Mouse (Mus musculus) 3T3-L1 (cell line): Measurements from ENCODE around the gene Spata1.

Source experiments
- DNase-seq: peaks from one replicate; pipeline ENCODE4 v3.0.0-alpha.2; 2015; ENCODE audit warnings: low read depth, low spot score

Gene Spata1

DNA sequence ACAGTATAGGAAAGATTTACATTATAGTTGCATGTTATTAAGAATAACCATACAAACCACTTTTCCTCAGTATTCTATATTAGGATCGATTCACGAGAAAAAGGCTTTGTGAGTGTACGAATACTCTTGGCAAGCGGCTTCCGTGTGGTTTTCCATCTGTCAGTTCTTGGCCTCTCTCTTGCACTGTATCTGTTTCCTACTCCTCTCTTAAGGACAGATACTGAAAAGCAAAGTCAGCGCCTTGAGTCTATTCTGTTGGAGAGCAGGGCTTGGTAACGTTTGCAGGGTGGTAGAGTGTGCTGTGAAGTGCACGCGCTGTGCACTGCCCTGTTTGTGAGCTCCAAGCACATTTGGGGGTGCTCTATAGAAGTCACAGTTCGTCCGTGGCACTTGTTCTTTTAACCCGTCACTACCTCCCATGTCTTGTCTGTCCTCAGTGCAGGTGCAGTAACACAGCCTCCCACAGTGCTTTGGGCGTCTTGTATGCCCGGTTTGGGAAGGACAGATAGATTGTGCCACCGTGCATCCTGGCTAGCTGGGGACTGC lies 79.5 kb downstream of the Spata1 start:
- DNase-seq = no peak

DNA sequence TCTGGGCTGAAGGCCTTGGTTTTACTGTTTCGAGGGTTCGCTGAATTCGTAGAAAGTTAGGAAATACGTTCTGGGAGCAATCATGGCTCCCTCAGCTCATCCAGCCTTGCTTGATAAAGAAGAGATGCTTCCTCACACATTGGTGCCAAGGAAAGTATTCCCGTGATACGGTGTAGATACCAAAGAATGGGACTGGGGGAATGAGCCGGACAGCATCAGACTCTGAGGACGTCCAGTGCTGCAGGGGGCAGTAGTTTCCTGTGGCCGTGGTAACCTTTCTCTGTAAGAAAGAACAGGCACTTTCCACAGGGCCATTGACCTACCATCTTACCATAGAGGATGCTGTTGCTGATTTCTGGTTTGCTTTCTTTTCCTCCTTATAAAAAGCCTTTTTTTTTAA lies 80.0 kb downstream of the Spata1 start:
- DNase-seq = no peak

DNA sequence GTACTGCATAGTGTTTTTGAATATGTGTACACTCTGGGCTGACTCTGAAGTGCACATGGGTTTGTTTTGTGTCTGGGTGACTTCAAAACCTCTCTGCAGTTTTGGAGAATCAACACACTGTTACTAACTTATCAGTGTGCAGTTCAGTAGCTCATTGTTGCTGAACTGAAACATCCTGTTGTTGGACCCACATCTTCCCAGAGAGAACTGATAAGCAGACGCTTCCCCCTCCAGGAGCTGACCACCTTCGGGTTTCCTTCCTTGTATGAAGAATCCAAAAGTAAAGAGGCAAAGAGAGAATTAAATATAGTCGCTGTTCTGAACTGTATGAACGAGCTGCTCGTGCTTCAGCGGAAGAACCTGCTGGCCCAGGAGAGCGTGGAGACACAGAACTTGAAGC lies 80.7 kb downstream of the Spata1 start:
- DNase-seq = no peak

DNA sequence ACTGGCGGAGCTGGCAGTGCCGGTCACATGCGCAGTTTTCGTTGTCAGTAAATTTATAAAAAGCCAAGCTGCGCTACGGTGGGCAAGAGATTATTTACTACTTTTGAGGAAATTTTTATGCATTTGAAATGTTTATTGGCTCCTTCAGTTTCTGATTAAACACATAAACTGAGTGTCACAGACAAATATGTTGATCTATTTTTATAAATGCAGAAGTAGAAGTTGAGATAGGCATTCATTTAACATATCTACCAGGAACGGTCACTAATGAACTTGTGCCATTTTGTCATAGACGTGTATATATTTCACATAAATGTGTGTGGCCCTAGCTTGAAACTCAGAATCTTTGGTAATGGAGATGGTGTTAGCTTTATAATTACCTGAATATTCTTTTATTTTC lies 81.7 kb downstream of the Spata1 start:
- no peak for DNase-seq

DNA sequence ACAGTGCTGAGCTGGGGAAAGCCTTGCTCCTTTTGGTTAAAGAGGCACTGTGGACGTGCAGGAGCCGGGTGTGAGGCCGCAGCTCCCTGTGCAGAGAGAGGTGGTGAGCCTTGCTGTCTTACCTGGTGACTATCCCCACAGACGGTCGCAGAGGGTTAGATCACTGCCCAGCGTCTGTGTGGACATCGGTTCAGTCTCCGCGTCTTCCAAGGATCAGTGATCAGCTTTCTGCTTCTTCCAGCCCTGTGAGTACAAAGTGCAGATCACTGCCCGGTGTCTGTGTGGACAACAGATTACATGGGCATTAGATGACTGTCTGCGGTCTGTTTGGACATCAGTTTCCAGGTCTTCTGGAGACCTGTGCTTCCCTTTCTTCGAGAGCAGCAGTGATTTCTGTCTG lies 85.0 kb downstream of the Spata1 start:
- no peak for DNase-seq

GRCm38 (mm10) chr3:146413992-146414391 lies 85.6 kb downstream of the Spata1 start:
- DNase-seq = no peak

GRCm38 (mm10) chr3:146413016-146413415 lies 86.5 kb downstream of the Spata1 start:
- peak; percentile 18 for DNase-seq

GRCm38 (mm10) chr3:146412480-146412879 lies 87.1 kb downstream of the Spata1 start:
- DNase-seq = peak; percentile 45

DNA sequence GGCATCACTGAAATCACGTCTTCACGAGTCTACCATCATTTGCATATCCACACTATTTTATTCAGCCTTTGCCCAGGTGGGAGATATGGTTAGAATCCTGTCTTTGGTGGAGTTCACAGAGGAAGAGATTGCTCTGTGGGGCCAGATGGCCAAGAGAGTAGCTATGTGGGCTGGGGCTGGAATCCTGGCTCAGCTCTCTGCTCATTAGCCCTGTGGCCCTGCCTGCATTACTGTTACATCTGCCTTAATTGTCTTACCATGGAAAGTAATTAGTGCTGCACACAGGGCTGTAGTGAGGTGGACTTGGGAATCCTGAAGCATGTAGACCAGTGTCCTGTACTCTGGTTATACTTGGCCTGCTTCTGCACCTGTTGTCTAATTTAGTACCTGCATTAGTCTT lies 87.5 kb downstream of the Spata1 start:
- no peak for DNase-seq

- no peak for DNase-seq
Measured at GRCm38 (mm10) chr3:146410114-146410513, 89.4 kb downstream of the Spata1 start.
